Mouse (Mus musculus): ENCODE results near the gene 2310034G01Rik.

DNA sequence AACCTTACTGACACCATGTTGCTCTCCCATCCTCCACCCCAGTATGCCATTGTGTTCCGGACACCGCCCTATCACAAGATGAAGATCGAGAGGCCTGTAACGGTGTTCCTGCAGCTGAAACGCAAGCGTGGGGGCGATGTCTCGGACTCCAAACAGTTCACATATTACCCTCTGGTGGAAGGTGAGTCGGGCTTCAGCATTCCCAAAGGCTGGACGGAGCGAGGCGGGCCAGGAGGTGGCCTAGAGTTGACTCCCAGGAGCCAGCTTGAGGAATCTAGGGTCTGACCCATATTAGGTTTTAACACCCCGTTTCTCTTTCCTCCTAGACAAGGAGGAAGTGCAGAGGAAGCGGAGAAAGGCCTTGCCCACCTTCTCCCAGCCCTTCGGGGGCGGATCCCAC is 41.8 kb downstream of the 2310034G01Rik start:
- TF ChIP-seq POLR2A (IDR thresholded peaks at IDR 0.05; ENCODE audit: low read depth, low read length) (no peak), CTCF (conservative IDR thresholded peaks at IDR 0.05 in 1 of 2, IDR thresholded peaks at IDR 0.05 in 1 of 2; ENCODE audit: low read depth in 2 of 2, low read length in 2 of 2) (no peak), KAT2A (IDR thresholded peaks at IDR 0.05; ENCODE audit: insufficient replicate concordance, low read length) (no peak), SIN3A (IDR thresholded peaks at IDR 0.05; ENCODE audit: low read length) (no peak)
